Mouse (Mus musculus): ENCODE results near the gene Pgm2l1.

Pgm2l1 gene

GRCm38 (mm10) chr7:100227158-100227875 is at the start of gene Pgm2l1:
Gene Pgm2l1, plus strand, starts transcription at chr7:100227394.
- peak; percentile 95 for DNase-seq (ENCODE audit: low spot score in 2 of 2)

- peak; percentile 15 to 20 for DNase-seq (ENCODE audit: low spot score in 2 of 2)
Observed at GRCm38 (mm10) chr7:100178016-100178890, 48.9 kb upstream of the Pgm2l1 start.

GRCm38 (mm10) chr7:100178891-100179233 is 48.3 kb upstream of the Pgm2l1 start:
- no peak for DNase-seq (ENCODE audit: low spot score in 2 of 2)

GRCm38 (mm10) chr7:100179394-100179793 is 47.8 kb upstream of the Pgm2l1 start:
- DNase-seq (ENCODE audit: low spot score in 2 of 2) = no peak

- DNase-seq (ENCODE audit: low spot score in 2 of 2) = no peak
Observed at GRCm38 (mm10) chr7:100179836-100180407, 47.3 kb upstream of the Pgm2l1 start.

- DNase-seq (ENCODE audit: low spot score in 2 of 2) = no peak
Observed at GRCm38 (mm10) chr7:100181176-100181575, 46.0 kb upstream of the Pgm2l1 start.

GRCm38 (mm10) chr7:100181614-100182013 is 45.6 kb upstream of the Pgm2l1 start:
- DNase-seq (ENCODE audit: low spot score in 2 of 2) = no peak

GRCm38 (mm10) chr7:100182388-100182787 is 44.8 kb upstream of the Pgm2l1 start:
- DNase-seq (ENCODE audit: low spot score in 2 of 2) = no peak

GRCm38 (mm10) chr7:100187601-100188000 is 39.6 kb upstream of the Pgm2l1 start:
- DNase-seq (ENCODE audit: low spot score in 2 of 2) = peak in 1 of 2 experiments; percentile 37

- no peak for DNase-seq (ENCODE audit: low spot score in 2 of 2)
Observed at GRCm38 (mm10) chr7:100190167-100190566, 37.0 kb upstream of the Pgm2l1 start.

GRCm38 (mm10) chr7:100190778-100191177 is 36.4 kb upstream of the Pgm2l1 start:
- DNase-seq (ENCODE audit: low spot score in 2 of 2) = peak in 1 of 2 experiments; percentile 37

- no peak for DNase-seq (ENCODE audit: low spot score in 2 of 2)
Observed at GRCm38 (mm10) chr7:100201191-100201590, 26.0 kb upstream of the Pgm2l1 start.

- no peak for DNase-seq (ENCODE audit: low spot score in 2 of 2)
Observed at GRCm38 (mm10) chr7:100203616-100204015, 23.6 kb upstream of the Pgm2l1 start.

GRCm38 (mm10) chr7:100204871-100205270 is 22.3 kb upstream of the Pgm2l1 start:
- DNase-seq (ENCODE audit: low spot score in 2 of 2) = no peak

- DNase-seq (ENCODE audit: low spot score in 2 of 2) = no peak
Observed at GRCm38 (mm10) chr7:100206144-100206543, 21.1 kb upstream of the Pgm2l1 start.

GRCm38 (mm10) chr7:100207886-100208285 is 19.3 kb upstream of the Pgm2l1 start:
- no peak for DNase-seq (ENCODE audit: low spot score in 2 of 2)

- no peak for DNase-seq (ENCODE audit: low spot score in 2 of 2)
Observed at GRCm38 (mm10) chr7:100214310-100214709, 12.9 kb upstream of the Pgm2l1 start.

- DNase-seq (ENCODE audit: low spot score in 2 of 2) = no peak
Observed at GRCm38 (mm10) chr7:100215116-100215732, 12.0 kb upstream of the Pgm2l1 start.

GRCm38 (mm10) chr7:100215976-100216375 is 11.2 kb upstream of the Pgm2l1 start:
- no peak for DNase-seq (ENCODE audit: low spot score in 2 of 2)

GRCm38 (mm10) chr7:100216601-100217565 is 10.3 kb upstream of the Pgm2l1 start:
- DNase-seq (ENCODE audit: low spot score in 2 of 2) = no peak

Measured in frontal cortex, postnatal 10 days (tissue).